Mouse (Mus musculus): Measurements from ENCODE around the gene Pdzd8. TPM values are rescaled to one million over a fixed set of nuclear protein-coding genes. Genes with fewer than 3 reads are reported as not detected.
A peak's percentile ranks its signal among the peaks of the same experiment; 100 is the strongest.

Gene Pdzd8
- polyA plus RNA-seq, 1 experiment: 5.1 TPM

DNA sequence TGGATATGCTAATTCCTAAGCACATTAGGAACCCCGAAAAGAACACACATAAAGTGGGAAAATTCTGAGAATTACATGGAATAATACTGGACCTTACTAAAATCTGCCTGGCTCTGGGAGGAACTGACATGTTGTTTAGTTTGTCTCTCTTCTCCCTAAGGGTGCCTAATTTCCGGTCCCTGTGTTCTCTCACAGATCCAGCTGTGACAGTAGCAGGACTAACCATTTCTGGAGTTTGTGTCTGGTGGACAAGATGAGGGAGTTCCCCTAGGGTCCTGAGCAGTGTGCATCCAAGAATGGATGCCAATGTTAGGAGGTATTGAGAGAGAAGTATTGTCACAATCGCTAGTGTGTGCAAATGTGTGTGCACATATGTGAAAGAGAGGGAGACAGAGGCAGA, 10.8 kb upstream of the Pdzd8 start:
- no peak for DNase-seq (ENCODE audit: low read depth in 1 of 2, low spot score in 2 of 2)
- H3K36me3 ChIP-seq (ENCODE audit: control insufficient read depth, insufficient read depth, low read length): no peaks in the 10 kb centered on the region
- TF ChIP-seq CTCF (IDR thresholded peaks at IDR 0.05; ENCODE audit: extremely low read depth, insufficient read depth, insufficient read length, insufficient replicate concordance) (no peak), POLR2A (IDR thresholded peaks at IDR 0.05; ENCODE audit: low read depth, low read length) (no peak)
- 88% methylated on average over 3 of the region's 3 CpGs for WGBS
- H3K4me1 ChIP-seq (ENCODE audit: control insufficient read depth, insufficient read depth, insufficient read length): no peaks in the 10 kb centered on the region
- H3K4me3 ChIP-seq (ENCODE audit: extremely low read depth, insufficient read depth, insufficient read length): no peak overlapping the region
- no peak overlapping the region for H3K27ac ChIP-seq (ENCODE audit: insufficient read depth, low read length)
- H3K27me3 ChIP-seq (ENCODE audit: control insufficient read depth, insufficient read depth, low read length): 0 out of 2 replicates have a peak, but pooled peaks cover 2% of the 10 kb centered on the region

DNA sequence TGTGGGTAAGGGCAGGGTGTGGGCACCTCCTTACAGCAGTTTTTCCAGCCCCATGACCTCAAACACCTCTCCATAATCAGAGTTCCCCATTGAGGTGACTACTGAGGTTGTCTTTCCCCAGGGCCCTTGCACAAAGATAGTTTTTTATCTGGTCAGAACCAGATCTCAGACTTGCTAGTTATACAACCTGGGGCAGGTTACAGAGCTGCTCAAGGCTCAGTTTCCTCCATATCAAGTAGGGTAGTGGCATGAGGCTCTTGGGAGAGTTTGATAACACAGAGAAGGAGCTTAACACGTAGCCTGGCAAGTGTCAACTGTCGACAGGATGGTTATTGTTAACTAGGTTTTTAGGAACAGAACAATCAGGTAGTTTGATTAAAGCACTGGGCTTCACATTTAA, 9.3 kb upstream of the Pdzd8 start:
- no peak overlapping the region for H3K27ac ChIP-seq (ENCODE audit: insufficient read depth, low read length)
- DNase-seq (ENCODE audit: low read depth in 1 of 2, low spot score in 2 of 2): no peak
- 0 out of 2 replicates have a peak, but pooled peaks cover 2% of the 10 kb centered on the region for H3K27me3 ChIP-seq (ENCODE audit: control insufficient read depth, insufficient read depth, low read length)
- 72% methylated on average over 2 of the region's 2 CpGs for WGBS
- H3K4me3 ChIP-seq (ENCODE audit: extremely low read depth, insufficient read depth, insufficient read length): no peak overlapping the region
- TF ChIP-seq CTCF (IDR thresholded peaks at IDR 0.05; ENCODE audit: extremely low read depth, insufficient read depth, insufficient read length, insufficient replicate concordance): no peak
- no peak for TF ChIP-seq POLR2A (IDR thresholded peaks at IDR 0.05; ENCODE audit: low read depth, low read length)
- peaks cover 7% of the 10 kb centered on the region; the same call in 1 of the 2 replicates for H3K4me1 ChIP-seq (ENCODE audit: control insufficient read depth, insufficient read depth, insufficient read length)
- H3K36me3 ChIP-seq (ENCODE audit: control insufficient read depth, insufficient read depth, low read length): no peaks in the 10 kb centered on the region

DNA sequence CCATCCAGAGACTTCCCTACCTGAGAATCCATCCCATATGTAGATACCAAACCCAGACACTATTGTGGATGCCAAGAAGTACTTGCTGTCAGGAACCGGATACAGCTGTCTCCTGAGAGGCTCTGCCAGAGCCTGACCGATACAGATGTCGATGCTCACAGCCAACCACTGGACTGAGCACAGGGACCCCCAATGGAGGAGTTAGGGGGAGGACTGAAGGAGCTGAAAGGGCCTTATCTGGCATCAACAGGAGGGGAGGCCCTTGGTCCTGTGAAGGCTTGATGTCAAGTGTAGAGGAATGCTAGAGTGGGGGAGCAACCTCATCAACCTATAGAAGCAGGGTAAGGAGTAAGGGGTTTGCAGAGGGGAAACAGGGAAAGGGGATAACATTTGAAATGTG, 7.2 kb upstream of the Pdzd8 start:
- Histone ChIP-seq H3K4me3 (ENCODE audit: extremely low read depth, insufficient read depth, insufficient read length) (no peak overlapping the region), H3K4me1 (ENCODE audit: control insufficient read depth, insufficient read depth, insufficient read length) (peaks cover 7% of the 10 kb centered on the region; the same call in 1 of the 2 replicates), H3K27me3 (ENCODE audit: control insufficient read depth, insufficient read depth, low read length) (0 out of 2 replicates have a peak, but pooled peaks cover 2% of the 10 kb centered on the region), H3K27ac (ENCODE audit: insufficient read depth, low read length) (no peak overlapping the region), H3K36me3 (ENCODE audit: control insufficient read depth, insufficient read depth, low read length) (no peaks in the 10 kb centered on the region)
- TF ChIP-seq CTCF (IDR thresholded peaks at IDR 0.05; ENCODE audit: extremely low read depth, insufficient read depth, insufficient read length, insufficient replicate concordance) (no peak), POLR2A (IDR thresholded peaks at IDR 0.05; ENCODE audit: low read depth, low read length) (no peak)
- no peak for DNase-seq (ENCODE audit: low read depth in 1 of 2, low spot score in 2 of 2)
- WGBS: 63% methylated on average over 3 of the region's 3 CpGs

DNA sequence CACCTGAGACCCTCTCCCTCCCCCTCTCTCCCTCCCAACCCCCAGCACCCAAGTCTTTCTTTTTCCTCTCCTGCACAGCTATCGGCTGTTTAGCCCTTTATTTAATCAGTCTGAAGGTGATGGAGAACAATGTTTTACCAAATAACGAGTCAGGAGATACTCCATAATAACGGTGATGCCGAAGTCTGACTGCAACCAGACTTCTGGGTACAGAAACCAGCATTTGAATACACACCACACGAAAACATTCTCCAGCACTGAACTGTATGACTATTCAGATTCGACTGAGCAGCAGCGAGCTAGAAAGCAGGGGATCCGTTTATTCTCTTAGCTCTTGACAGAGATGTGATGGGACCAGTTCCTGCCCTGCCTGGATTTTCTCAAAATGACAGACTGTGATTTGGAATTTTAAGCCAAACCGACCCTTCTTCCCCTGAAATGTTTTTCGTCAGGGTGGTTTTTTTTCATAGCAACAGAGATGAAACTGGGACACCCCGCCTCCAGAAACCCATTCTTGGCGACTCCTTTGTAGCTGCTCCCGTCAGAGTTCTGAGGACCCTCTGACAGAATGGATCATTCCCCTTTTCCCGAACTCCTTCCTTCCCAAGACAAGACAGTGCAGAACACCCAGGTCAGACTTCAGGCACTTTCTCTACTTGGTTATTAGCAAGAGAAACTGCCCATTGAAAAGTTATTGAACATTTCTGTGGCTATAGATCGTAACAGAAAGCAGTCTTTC, 5.7 kb upstream of the Pdzd8 start:
- Histone ChIP-seq H3K27ac (ENCODE audit: insufficient read depth, low read length) (no peak overlapping the region), H3K4me1 (ENCODE audit: control insufficient read depth, insufficient read depth, insufficient read length) (peaks cover 7% of the 10 kb centered on the region; the same call in 1 of the 2 replicates), H3K36me3 (ENCODE audit: control insufficient read depth, insufficient read depth, low read length) (no peaks in the 10 kb centered on the region), H3K4me3 (ENCODE audit: extremely low read depth, insufficient read depth, insufficient read length) (no peak overlapping the region), H3K27me3 (ENCODE audit: control insufficient read depth, insufficient read depth, low read length) (0 out of 2 replicates have a peak, but pooled peaks cover 2% of the 10 kb centered on the region)
- DNase-seq (ENCODE audit: low read depth in 1 of 2, low spot score in 2 of 2): no peak
- no peak for TF ChIP-seq CTCF (IDR thresholded peaks at IDR 0.05; ENCODE audit: extremely low read depth, insufficient read depth, insufficient read length, insufficient replicate concordance)
- no peak for TF ChIP-seq POLR2A (IDR thresholded peaks at IDR 0.05; ENCODE audit: low read depth, low read length)
- 81% methylated on average over 15 of the region's 15 CpGs for WGBS

DNA sequence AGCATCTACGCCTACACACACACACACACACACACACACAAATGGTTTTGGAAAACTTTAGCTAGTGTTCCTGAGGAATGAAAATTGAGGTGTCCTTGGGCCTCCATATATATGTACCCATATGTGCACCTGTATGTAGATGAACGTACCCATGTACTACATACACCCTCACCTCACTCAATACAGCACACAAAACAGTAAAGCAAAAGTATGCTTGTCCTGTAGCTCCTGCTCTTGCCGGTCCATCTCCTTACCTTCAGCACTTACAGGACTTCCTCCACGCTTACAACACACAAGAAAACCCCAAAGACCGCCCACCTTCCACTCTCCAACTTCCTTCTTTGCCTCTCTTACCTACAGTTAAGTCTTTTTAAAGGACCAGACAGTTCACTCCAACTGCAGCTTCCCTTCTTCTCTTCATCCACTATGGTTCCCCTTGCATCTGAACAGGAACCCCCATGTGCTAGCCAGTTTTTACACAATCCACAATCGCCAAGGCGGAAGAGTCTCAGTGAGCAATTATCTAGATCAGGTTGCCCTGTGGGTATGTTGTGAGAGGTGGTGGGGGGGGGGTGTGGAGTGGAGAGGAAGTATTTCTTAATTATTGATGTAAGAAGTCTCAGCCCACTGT, 4.8 kb upstream of the Pdzd8 start:
- H3K27ac ChIP-seq (ENCODE audit: insufficient read depth, low read length): no peak overlapping the region

DNA sequence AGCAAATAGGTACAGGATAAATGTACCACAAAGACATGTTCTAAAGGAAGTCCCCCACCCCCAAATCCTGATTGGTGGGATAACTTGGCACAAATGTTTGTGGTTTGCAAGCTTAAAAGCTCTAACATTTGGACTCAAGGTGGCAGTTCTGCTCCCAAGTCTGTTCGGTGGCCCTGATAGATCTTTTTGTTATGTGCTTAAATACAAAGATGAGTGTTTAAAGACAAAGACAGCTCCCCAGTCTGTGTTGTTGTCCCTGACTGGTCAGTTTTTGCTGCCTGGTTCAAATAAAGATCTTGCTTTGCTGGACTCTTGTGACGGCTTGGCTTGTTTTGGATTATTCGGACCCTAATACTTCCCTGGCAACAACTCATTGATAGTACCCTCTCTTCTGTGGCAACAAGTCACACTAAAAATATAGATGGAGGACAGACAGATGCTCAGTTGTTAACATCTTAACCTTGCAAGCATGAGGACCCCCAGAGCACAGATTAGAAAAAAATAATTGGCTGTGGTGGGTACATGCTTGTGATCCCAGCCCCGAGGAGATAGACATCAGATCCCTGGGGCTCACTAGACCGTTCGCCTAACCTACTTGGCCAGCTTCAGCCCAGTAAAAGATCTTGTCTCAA, 3.9 kb upstream of the Pdzd8 start:
- peaks cover 7% of the 10 kb centered on the region; the same call in 1 of the 2 replicates for H3K4me1 ChIP-seq (ENCODE audit: control insufficient read depth, insufficient read depth, insufficient read length)
- H3K4me3 ChIP-seq (ENCODE audit: extremely low read depth, insufficient read depth, insufficient read length): no peak overlapping the region
- no peak overlapping the region for H3K27ac ChIP-seq (ENCODE audit: insufficient read depth, low read length)
- H3K36me3 ChIP-seq (ENCODE audit: control insufficient read depth, insufficient read depth, low read length): no peaks in the 10 kb centered on the region
- 90% methylated on average over 6 of the region's 6 CpGs for WGBS
- DNase-seq (ENCODE audit: low read depth in 1 of 2, low spot score in 2 of 2): no peak
- H3K27me3 ChIP-seq (ENCODE audit: control insufficient read depth, insufficient read depth, low read length): no peaks in the 10 kb centered on the region
- TF ChIP-seq POLR2A (IDR thresholded peaks at IDR 0.05; ENCODE audit: low read depth, low read length) (no peak), CTCF (IDR thresholded peaks at IDR 0.05; ENCODE audit: extremely low read depth, insufficient read depth, insufficient read length, insufficient replicate concordance) (no peak)

More for the DNA sequence above, 4.8 kb upstream of the Pdzd8 start:
- peak; percentile 18 to 43 for DNase-seq (ENCODE audit: low read depth in 1 of 2, low spot score in 2 of 2)
- TF ChIP-seq POLR2A (IDR thresholded peaks at IDR 0.05; ENCODE audit: low read depth, low read length) (no peak), CTCF (IDR thresholded peaks at IDR 0.05; ENCODE audit: extremely low read depth, insufficient read depth, insufficient read length, insufficient replicate concordance) (no peak)
- Histone ChIP-seq H3K36me3 (ENCODE audit: control insufficient read depth, insufficient read depth, low read length) (no peaks in the 10 kb centered on the region), H3K4me3 (ENCODE audit: extremely low read depth, insufficient read depth, insufficient read length) (no peak overlapping the region), H3K27me3 (ENCODE audit: control insufficient read depth, insufficient read depth, low read length) (0 out of 2 replicates have a peak, but pooled peaks cover 2% of the 10 kb centered on the region), H3K4me1 (ENCODE audit: control insufficient read depth, insufficient read depth, insufficient read length) (peaks cover 7% of the 10 kb centered on the region; the same call in 1 of the 2 replicates)
- WGBS: 31% methylated on average over 7 of the region's 7 CpGs

Data from spleen, adult 2 months (tissue).